Mouse (Mus musculus): ENCODE measurements around the gene Hoxd1.

Hoxd1 gene

DNA sequence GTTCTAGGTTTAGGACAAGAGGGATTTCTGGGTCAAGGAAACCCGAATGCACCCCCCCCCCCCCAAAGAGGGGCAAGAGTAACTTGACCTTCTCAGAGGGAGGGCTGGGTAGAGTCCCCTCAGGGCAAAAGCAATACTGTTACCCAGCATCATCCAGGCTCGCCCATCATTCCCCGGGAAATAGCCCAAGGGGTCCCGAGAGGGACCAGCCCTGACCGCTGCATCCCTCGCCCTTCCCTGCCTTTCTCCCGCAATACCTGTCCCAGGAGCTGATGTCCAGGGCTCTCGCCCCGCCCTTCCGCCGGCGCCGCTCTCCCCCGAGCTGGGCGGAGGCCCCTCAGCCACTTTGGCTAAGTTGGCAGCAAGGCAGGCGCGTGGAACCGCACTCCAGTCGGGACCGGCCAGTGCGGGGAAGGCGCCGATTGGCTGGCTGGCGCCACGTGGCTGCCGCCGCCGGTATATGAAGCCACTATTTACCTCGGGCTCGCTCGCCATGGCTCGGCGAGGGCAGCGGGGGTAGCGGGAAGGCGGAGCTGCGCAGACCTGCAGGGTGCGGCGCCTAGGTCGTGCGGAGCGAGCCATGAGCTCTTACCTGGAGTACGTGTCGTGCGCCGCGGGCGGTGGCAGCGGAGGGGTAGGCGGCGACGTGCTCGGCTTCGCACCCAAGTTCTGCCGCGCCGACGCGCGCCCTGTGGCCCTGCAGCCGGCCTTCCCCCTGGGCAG lies at the start of gene Hoxd1:
Gene Hoxd1 (plus strand): TSS at position 459 of the 723 bp plus-strand sequence.
- DNase-seq = peak; percentile 32

DNA sequence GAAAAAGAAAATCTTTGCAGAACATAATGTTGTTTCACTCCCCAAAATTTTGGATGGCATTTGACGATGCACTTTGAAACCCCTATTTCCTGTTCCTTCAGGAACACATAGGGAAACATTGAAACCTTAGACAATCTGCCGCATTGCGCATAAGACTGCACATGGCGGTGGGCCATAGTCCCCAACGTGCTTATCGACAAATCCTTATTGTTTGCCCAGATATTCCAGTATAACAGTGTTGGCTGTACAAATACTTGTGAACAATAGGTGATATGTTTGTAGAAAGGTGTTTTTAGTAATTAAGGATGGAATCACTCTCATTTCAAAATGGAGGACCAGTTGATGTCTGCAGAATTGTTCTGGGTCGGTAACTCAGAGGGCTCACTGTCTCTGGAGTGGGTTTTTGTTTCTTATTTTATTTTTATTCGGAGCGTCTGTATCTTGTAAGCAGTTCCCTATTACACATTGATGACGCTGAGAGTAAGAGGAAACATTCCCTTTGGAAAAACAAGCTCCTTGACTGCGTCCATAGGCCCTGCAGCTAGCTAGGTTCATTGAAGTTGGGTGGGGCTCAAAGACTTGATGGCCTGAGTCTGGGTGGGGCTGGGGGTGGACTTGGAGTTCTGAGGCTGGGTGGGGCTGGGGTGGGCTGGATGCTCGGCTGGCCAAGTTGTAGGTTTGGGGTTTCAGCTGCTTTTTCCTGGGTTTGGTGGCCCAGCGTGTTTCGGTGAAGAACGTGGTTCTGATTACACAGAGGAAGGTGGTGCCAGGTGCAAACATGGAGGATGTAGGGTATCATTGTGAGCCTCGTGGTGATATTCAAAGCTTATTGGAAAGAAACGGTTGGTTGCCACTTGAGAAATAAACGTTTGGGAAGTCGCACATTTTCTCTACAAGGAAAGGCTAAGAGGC lies 49.3 kb upstream of the Hoxd1 start:
- DNase-seq = no peak

DNA sequence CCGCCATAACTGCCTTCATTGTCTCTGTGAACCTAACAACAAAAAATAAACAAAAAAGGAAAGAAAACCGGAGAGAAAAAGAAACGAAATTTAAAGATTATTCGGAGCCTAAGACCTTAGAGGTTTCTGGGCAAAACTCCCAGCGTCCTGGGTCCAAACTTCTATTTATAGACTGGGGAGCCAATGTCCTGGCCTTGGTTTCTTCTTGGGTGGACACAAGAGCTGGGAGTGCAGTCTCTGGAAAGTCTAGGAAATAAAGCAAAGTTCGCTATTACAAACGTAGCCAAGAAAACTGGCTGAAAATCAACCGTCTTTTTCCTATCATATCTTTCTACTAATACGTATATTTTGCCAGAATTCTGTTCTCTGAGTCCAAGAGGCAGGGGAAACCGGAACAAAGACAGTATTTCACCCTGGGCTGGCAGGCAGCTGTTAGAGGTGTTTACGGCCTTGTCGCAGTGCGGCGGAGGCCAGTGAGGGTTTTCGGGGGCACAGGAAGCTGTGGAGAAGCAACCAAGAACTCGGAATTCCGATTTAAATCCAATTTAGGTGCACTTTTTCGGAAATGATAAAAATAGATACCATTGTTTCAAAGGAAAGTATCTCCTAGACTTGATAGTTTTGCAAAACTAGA lies 48.5 kb upstream of the Hoxd1 start:
- no peak for DNase-seq

DNA sequence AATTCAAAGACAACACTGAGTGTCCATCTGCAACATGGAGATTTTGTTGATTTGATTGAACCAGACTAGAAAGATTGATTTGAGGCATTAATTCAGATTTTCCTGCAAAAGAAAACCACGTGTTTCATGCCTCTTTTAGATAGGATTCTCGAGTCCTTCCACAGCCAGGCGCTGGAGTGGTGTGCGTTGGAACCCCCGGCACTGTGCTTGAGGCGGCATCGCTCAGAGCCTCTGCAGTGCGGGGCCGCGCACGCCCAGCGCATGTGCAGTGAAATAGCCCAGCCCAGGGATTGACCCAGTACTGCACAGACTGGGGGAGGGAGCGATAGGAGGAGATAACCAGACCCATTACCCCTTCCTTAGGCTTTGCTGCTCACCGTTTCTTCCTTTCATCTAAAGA lies 47.9 kb upstream of the Hoxd1 start:
- peak; percentile 20 for DNase-seq

DNA sequence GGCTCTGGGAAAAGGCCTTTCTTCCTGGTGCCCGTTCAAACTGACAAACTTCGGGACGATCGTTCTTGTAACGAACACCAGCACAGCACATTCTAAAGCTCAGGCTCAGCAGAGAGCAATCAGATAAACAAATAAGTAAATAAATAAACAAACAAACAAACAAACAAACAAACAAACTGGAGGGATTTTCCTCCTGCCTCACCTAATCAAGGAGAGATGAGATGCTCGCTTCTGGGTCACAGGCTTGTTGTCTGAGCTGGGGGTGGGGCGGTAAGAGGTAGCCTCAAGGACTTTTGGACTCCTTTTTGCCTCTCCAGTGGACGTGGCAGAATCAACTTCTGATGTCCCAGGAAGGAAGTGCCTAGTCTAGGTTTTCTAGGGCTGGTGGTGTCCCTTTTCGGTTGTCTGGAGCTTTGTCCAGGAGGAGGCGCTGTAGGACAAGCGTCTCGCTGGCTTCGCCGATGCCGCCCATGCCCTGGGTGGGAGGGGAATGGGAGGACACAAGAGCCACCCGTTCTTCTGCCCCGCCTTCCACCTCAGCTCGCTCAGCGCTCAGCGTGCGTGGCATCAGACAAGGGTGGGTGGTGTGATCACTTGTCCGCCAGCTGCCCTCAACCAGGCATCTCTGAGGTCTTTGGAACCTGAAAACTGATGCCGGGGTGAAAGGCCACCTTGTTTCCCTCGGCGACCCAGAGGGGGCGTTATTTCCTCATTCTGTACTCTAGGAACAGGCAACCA lies 47.1 kb upstream of the Hoxd1 start:
- peak; percentile 95 for DNase-seq

DNA sequence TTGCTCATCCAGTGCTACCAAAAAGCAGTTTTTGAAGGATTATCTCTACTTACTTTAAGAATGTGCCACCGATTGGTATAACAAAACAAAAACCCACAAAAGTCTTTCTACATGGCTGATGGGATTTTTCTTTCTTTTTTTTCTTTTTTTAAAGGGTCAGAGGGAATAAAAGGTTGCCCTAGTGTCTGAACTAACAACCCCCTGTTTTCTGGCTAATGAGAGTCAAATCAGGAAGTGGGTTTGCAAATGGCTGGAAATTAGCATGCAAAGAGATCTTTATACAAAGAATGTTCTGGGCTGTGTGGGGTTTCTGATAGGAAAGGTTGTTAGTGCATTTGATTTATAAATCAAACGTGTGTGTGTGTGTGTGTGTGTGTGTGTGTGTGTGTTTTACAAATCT lies 42.4 kb upstream of the Hoxd1 start:
- no peak for DNase-seq

DNA sequence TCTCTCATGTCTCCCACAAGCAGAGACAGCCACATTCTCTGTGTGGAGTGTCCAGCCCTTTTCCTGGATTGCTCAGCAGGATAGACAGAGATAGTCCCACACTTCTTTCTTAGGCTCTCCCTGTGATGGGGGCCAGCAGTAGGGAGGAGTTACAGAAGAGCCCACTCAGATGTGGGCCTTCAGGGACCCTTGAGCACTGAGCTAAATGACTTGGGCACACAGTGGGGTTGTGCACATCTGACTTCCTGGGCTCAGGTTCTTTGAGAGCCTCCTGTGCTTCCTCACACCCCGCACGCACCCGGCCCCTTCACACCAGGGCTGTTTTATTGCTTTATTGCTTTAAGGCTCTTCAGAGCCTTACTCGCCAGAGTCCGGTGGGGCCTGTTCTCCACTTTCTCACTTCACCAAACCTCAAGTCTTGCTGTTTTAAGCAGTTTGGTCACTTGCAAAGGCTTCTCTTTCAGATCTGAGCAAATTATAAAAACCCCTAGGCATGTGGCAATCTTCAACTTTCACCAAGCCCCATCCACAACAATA lies 41.8 kb upstream of the Hoxd1 start:
- no peak for DNase-seq

DNA sequence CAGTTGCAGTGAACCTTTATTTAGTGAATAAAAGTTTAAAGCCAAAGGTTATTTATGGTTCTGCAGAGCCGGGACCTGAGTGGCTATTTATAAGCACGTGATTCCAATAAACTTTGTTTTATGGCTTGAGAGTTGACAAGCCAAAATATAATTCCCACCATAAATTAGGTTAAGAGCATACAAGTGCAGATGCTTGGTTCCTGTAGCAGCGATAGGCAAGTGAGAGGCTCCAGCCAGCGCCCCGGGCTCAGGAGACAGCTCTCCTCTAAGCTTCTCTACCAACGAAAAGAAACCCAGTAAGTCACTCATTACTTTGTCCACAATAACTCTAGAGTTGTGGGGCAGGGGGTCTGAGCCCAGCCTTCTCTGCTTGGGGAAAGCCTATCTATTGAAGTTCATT lies 40.9 kb upstream of the Hoxd1 start:
- DNase-seq = no peak

DNA sequence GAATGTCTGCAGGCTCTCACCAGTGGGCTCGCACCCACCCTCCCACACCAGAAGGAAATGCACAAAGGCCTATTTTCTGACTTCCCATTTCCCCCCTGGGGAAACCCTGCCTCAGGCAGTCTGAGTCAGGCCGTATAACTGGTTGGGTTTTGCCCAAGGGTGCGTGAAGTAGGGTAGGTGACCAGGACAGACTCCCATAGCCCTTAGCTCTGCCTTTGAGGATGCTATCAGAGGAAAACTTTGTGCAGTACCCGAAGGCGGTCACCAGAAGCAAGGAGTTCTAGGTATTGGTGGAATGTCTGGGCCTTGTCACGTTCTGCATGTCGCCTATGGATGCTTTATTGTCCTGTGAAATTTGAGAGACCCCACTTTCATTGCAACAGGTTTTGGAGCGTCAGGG lies 39.8 kb upstream of the Hoxd1 start:
- DNase-seq = no peak

DNA sequence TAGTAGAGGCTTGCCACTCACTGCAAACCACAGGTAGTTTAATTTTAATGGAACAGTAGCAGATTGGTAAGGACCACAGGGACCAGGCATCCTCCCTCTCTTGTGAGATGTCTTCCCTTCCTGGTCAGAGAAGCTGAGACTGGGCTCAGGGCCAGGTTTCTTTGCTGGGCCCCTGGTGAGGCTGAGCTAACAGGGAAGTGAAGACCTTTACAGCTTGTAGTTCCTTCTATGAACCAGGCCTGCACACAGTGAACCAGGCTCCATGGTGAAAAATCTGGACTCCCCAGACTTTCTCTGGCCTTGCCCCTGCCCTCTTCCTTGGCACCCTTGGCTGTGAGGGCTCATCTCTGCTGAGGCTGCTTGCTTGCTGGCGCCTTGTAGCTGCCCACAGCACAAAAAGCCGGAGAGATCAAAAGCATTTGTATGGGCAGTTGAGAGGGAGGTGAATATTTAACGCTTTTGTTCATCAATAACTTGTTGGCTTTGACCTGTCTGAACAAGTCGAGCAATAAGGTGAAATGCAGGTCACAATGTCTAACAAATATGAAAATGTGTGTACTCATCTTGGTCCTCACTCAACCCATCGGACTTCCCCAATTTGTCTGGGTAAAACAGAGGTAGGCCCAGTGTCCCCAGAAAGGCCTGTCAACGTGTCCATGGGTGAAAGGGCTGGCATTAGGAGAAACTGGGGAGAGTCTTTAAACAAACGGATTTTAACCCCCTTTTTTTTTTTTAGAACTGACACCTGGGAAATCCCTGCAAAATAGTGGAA lies 38.4 kb upstream of the Hoxd1 start:
- no peak for DNase-seq

DNA sequence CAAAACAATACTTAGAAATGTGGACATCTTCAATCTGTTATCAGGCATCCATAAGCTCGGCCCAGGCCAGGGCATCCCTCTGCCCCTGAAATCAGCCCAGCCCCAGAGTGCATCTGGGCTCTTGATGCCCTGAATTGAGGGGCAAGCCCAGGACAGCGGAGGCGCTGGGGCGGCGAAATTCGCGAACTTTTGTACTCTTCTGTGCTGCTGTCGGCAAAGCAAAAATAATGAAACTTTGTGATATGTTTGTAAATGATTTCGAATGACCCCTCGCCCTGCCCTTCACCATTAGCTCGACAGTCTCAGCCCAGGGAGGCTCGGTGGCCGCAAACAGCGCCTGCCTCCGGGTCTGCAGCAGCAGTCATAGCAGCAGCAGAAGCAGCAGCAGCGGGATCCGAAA lies 37.6 kb upstream of the Hoxd1 start:
- no peak for DNase-seq

DNA sequence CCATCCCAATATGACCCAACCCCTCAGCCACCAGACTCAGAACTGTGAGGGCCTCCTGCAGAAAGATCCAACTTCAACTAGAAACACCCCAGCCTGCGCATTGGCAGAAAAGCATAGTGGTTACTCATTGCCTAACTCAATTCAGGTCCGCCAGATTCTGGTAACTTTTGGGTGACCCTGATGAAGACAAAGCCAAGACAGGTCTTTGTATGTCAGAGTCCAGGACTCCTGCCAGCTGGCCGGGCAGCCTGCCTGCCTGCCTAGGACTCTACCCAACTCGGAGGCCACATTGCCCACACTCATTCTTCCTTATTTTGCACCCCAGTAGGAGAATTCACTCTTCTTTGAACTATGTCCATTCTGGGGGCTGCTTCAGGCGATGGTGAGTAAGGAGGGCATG lies 36.2 kb upstream of the Hoxd1 start, which contains the start of gene Gm28230:
Gene Gm28230 (plus strand): TSS at position 178 of the 400 bp plus-strand sequence.
- no peak for DNase-seq

DNA sequence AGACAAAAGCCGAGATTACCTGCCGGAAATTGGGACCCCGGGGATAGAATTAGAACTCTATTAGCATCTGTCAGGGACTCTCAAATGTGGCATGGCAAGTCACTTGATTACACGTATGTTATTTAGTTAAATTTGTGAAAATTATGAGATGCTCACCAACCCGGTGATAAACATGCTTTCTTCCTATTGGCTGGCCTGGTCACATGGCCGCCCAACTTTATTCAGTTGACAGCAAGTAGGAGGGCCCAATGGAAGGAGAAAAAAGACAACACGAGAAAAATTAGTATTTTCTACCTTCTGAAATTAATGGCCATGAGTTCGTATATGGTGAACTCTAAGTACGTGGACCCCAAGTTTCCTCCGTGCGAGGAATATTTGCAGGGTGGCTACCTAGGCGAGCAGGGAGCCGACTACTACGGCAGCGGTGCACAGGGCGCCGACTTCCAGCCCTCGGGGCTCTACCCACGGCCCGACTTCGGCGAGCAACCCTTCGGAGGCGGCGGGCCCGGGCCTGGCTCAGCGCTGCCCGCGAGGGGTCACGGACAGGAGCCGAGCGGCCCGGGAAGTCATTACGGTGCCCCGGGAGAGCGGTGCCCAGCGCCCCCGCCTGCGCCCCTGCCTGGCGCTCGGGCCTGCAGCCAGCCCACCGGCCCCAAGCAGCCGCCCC lies 35.7 kb upstream of the Hoxd1 start:
- DNase-seq = no peak

DNA sequence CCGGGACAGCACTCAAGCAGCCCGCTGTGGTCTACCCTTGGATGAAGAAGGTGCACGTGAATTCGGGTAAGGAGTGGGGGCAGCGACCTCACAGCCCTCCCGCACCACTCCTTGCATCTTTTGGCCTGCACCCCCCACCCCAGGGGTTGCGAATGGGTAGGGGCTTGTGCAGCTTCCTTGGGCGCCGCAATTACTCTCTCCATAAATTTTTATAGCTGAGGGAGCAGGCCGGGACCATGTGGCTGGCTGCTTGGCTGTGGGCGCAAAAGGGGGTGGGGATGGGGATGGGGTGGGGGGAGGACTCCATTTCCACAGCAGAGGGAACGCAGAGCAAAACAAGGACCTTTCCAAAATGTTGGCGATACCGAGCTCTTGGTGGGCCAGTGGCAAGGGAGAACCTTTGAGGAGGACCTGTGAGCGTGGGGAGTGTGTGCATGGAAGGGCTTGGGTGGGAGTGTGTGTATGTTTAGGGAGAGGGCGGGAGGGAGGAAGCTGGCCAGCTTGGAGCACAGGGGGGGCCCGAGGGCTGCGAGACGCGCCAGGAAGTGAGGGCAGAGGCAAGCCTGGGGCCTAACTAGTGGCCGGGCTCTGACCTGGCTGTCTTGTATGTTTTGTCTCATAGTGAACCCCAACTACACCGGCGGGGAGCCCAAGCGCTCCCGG lies 35.0 kb upstream of the Hoxd1 start:
- DNase-seq = no peak

DNA sequence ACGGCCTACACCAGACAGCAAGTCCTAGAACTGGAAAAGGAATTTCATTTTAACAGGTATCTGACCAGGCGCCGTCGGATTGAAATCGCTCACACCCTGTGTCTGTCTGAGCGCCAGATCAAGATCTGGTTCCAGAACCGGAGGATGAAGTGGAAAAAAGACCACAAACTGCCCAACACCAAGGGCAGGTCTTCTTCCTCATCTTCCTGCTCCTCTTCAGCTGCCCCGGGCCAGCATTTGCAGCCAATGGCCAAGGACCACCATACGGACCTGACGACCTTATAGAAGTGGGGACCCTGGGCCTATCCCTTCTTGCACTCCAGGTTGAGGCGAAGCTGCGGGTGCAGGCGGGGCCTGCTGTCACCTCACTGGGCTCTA lies 34.5 kb upstream of the Hoxd1 start:
- DNase-seq = no peak

DNA sequence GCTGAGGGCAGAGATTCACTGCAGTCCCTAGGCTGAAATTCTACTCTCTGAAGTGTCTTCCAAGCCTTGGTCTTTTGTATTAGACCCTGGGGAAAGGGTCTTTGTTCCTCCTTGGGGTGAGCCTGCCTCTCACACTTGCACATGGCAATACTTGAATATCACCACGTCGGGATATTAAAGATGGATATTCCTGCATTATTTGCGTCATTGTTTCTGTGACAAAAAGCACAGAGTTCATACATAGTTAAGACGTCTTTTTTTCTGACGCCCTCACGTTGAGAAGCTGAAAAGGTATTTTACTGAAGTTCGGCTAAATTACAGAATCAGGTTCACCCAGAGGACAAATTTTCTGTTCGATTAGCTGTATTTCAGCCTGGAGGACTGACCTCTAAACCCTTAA lies 32.4 kb upstream of the Hoxd1 start:
- DNase-seq = no peak

DNA sequence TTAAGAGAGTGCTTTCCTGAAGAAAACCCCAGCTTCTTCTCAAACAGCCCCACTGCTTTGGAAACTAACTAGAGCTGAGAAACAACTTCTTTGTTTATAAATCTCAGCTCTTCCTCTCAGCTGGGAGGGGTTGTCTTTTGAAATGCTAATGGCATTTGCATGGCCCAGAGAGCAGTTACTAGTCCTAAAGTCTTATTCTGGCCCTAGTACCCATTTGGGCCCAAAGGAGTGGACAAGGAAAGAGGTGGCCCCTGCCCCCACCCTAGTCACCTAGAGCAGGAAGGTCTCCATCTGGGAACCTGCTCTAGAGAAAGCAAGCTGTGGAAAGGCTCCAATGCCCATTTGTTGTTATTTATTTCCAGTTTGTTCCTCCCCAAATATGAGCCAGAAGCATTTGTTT lies 31.7 kb upstream of the Hoxd1 start:
- no peak for DNase-seq

DNA sequence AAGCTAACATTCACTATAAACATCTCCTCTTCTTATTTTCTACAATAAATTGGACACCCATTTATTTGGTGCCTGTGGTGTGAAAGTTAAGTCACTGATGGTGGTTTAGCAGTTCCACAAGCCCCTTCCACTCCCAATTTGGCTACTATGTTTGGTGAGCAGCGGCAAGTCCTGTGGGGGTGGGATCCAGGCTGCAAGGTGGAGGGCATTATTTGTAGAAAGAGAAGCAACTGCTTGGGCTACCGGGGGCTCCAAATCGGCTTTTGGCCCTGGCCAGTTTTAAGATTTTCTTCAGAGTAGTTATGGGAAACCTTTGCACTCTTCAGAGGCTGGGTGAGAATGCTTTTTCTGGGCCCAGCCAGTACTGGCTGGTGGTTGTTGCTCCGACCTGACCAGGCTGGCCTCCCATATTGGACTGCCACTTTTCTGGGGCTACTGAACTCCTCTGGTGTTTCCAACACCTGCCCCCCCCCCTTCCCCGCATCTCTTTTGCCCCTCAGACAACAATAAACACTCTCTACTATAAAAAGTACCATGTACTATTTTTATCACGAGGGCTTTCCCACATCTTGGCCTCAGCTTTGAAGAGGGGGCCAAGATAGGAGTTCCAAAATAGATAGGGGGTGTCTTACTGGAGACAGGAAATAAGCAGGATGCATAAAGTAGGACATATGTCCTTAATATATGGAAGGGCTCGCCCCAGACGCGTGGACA lies 30.8 kb upstream of the Hoxd1 start:
- DNase-seq = no peak

DNA sequence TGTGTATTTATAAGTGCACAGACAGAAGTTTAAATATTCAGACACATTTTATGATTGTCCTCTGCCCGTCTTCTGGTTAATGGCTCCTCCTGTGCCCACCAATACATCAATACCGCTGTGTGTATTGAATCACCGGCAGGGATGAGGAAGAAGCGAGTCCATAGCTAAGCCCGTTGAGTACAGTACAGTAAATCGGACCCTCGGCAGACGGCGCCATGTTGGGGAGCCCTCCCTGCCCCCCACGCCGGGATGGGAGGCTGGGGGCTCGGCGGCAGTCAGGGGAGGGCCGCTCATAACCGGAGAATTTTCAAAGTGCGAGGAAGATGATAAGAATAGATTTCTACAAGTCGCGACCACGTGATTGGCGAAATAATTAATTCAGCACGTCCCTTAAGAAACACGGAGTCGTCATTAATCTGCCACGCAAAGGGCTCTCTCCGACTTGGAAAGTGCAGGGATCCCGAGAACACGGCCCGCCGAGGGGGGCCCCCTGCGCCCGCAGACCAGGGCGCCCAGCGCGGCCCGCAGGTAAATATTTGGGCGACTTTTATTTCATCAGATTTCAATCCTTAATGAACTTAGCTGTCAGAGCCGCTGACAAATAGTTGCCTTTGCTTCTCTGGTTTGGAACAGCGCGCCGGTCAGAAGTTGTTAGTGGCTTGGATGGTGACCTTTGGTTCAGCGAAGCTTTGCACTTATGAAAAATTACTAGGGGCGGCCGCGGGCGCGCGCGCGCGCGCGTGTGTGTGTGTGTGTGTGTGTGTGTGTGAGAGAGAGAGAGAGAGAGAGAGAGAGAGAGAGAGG lies 30.1 kb upstream of the Hoxd1 start:
- no peak for DNase-seq
